Mouse (Mus musculus) kidney, adult 18-20 months (tissue): ENCODE measurements around the gene Prodh2.
"Not testable (repeated sequence)": the region's sequence is repeated elsewhere in the genome, so short reads cannot be mapped to it uniquely, and the experiment has no call there.

Experiments
- DNase-seq: peaks from one replicate; pipeline ENCODE4 v3.0.0; 2021

The Prodh2 gene

DNA sequence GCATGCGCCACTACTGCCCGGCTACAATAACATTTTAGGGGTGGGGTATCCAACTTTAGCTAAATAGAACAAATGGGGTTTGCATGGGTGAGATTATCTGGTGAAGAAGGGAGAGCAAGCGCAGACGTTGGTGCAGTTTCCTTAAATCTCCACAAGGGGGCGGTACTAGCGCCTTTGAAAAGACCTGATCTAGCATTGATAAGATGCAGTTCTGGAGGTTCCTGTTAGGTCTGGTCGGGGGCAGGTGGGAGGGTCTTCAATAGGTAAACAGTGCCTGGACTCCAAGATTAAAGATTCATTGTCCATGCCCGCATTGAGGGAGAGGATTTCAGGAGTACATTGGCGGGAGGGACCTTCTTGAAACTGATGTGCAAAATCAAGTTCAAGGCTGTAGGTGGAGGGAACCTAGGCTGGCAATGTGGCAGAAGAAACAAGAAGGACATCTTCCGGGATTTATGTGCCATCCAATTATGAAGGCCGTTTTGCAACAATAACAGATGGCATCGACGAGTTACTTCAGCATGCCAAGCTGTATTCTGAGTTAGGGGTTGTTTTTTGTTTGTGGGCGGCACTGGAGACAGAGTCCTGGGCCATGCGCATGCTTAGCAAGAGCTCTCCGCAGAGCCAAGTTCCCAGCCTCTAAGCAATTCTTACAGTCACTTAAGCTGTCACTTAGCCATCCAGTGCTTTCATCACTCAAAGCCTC lies 3.0 kb upstream of the Prodh2 start:
- peak; percentile 41 for DNase-seq

DNA sequence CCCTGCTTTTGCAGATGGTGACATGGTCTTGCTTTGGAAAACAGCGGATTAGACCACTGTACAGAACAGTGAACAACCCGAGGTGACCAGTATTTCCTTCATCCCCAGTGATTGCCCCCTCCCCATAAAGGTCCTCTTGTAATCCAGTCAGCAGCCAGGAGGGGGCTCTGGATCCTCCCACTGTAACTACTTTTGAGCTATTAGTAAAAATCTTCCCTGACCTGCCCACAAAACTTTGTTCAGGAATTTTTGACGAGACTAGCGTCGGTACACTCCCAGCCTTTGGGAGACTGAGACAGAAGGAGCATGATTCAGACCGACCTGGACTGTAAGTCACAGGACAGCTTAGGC lies 2.5 kb upstream of the Prodh2 start:
- DNase-seq = no peak

DNA sequence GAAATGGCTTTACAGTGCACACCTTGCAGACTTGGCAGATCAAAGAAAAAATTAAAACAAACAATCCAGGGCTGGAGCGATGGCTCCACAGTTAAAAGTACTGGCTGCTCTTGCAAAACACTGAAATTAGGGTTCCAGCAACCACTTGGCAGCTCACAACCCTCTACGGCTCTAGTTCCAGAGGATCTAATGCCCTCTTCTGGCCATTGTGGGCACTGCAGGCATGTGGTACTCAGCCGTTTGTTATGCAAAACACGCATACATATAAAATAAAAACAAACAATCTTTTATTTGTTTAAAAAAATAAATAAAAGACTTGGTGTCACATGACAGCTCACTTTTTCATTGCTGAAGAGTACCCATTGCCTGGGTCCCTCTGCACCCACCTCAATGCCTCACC lies 657 bp upstream of the Prodh2 start:
- peak; percentile 89 for DNase-seq

DNA sequence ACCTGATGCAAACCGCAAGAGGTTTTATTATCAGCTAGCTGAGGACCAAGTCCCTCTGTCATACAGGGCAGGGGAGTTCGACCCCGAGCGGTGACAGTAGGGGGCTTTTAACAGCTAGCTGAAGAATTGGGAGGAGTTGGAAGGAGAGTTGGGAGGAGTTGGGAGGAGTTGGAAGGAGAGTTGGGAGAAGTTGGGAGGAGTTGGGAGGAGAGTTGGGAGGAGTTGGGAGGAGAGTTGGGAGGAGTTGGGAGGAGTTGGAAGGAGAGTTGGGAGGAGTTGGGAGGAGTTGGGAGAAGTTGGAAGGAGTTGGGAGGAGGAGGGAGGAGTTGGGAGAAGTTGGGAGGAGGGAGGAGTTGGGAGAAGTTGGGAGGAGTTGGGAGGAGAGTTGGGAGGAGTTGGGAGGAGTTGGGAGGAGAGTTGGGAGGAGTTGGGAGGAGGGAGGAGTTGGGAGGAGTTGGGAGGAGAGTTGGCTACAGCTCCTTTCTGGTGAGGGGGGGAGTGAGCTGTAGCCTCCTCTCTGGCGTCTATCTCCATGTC lies 2.2 kb downstream of the Prodh2 start:
- peak; percentile 40 for DNase-seq

DNA sequence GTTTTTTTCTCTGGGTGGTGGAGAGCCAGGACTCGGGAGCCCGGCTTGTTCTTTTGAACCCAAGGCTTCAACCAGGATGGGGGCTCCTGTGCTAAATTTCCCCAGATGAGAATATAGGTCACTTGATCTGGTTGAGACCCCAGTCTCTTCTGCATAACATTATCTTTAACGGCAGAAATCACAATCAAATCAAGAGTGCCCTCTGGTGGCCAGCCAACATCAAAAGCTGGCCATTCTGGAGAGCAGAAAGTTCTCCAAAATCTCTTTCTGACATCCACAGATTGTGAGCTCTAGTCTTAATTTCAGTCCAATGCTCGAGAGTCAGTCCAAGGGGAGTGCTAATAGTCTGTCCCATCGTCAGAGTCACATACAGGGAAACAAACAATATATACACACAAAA lies 7.7 kb downstream of the Prodh2 start:
- DNase-seq = not testable (repeated sequence)

DNA sequence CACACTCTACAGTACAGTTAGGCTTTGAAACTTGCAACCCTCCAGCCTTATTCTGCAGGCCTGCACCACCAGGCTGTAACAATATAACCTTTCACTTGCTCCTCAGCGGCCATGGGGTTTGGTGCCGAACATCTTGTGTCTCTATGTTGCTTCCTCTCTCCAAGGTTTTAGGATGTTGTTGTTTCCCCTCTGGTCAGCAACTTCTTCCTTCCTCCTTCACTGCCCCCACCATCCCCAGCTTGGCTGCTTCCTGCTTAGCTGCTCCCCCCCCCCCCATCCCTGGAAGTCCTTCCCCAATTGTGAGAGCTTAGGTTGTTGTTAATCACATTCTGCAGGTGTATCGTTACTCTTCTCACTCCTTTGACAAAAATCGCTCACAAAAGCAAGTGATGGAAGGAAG lies 14.6 kb downstream of the Prodh2 start:
- DNase-seq = no peak

DNA sequence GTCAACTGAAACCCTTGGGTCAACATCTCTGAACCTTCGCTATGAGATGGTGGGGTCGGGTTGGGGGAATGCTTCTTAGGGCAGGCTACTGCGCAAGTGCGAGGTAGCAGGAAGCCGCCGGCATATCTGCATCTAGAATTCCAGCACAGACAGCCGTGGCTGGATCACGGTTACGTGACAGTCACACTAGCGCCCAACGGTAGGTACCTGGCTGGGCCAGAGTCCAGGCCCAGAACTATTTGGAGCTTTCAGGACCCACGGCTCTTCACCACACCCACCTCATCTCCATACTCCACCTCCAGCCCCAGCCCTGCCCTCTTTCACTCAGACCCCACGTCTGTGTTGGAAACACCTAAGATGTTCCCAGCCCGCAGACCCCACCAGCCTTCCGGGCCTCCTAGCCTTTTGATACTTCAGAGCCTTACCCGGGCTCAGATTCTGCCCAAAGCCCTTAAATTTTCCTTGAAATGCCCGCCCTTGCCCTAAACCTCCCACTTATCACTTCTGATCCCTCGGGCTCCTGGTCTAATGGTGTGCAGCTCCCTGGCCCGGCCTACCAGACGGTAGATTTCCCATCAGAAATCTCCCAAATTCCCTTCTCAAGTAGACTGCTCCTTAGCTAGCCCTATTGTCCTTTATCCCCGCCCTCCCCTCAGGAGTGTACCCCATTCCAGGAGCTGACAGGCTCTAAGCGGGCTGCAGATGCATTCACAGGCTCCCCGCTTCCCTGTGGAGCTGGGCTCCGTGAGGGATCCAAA lies 21.8 kb downstream of the Prodh2 start:
- no peak for DNase-seq

DNA sequence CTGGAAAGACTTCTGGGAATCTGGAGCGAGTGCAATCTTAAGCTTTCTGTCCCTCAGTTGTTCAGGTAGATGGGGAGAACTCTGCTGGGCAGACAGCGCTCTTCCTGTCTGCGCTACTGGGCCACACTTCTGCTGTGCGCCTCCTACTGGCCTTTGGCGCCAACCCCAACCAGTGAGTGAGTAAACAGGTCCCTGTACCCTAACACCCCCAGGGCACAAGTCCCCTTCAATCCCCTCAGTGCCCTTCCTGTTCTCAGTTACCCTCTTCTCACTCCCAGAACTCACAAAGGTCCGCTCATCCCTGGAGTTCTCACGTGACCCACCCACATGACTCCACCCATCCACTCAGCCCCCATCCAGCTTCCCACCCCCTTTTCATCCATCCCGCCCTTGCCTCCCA lies 24.9 kb downstream of the Prodh2 start:
- no peak for DNase-seq

DNA sequence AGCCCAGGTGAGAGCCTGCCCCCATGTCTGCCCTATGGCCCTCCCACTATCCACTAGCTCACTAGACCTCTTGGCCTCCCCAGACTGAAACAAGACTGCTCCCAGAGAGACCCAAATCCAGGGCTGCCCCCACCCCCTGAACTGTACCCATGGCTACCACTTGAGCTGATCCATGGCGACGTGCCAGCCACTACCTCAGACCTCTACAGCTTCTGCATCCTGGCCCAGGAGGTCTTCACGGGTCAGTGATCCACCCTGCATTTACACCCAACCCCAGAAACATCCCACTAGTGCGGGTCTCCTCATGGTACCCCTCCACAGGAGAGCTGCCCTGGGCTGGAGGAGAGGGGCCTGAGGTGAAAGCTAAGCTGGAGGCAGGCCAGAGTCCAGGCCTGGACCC lies 27.0 kb downstream of the Prodh2 start:
- no peak for DNase-seq

- DNase-seq = no peak
These were observed 27.4 kb downstream of the Prodh2 start for GRCm38 (mm10) chr7:30520856-30521255.

GRCm38 (mm10) chr7:30522871-30523270 lies 29.4 kb downstream of the Prodh2 start:
- no peak for DNase-seq

GRCm38 (mm10) chr7:30524487-30524886 lies 31.1 kb downstream of the Prodh2 start:
- no peak for DNase-seq

- DNase-seq = no peak
These were observed 32.5 kb downstream of the Prodh2 start for GRCm38 (mm10) chr7:30525954-30526353.

GRCm38 (mm10) chr7:30526399-30526798 lies 33.0 kb downstream of the Prodh2 start:
- no peak for DNase-seq

GRCm38 (mm10) chr7:30526981-30527380 lies 33.6 kb downstream of the Prodh2 start:
- no peak for DNase-seq

- no peak for DNase-seq
These were observed 37.9 kb downstream of the Prodh2 start for GRCm38 (mm10) chr7:30531291-30531815.

- peak; percentile 58 for DNase-seq
These were observed 39.5 kb downstream of the Prodh2 start for GRCm38 (mm10) chr7:30532931-30533330.

DNA sequence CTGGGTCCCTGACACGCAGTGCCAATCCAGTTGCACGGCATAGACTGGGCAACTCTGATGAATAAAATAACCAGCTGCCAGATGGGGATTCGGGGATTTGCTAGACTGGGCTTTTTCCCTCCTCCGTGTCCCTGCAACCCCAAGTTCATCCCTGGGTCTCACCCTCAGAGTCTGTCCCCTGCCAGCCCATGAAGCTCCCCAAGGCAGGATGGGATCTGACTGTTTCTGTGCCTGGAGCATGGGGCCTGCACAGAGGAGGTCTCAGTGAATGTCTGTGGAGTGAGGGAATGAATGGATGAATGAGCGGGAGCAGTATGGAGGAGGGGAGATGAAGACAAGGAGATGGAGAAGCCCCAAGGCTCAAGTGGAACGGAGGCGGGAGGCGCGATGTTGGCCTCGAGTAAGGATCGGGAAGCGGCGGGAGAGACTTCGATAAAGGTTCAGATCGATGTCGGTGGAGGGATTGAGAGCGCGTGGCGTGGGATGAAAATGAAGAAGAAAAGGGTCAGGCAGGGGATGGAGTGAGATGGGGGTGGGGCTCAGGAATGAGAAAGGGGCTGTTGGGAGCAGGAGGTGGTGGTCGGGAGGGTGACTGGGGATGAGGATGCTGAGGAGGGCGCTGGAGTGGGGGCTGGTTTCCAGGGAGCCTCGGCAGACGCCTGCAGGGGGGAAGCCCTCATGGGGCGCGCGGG lies 40.7 kb downstream of the Prodh2 start:
- DNase-seq = no peak

GRCm38 (mm10) chr7:30534633-30535577 lies 41.5 kb downstream of the Prodh2 start, which contains the start of gene Arhgap33:
TSS of gene Arhgap33 (minus strand) at chr7:30535060.
- peak; percentile 96 for DNase-seq

- no peak for DNase-seq
These were observed 47.1 kb downstream of the Prodh2 start for GRCm38 (mm10) chr7:30540572-30540971.

DNA sequence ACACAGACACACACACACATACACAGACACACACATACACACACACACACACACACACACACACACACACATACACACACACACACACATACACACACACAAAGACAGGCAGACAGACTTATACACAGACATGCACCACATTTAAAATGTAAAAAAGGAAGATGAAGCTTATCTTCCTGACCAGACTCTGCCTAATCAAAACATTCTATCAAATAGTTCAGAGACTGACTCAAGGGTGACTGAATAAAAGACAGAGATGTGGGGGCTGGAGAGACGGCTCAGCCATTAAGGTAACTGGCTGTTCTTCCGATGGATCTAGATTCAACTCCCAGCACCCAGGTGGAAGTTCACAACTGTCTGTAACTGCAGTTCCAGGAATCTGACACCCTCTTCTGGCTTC lies 50.9 kb downstream of the Prodh2 start:
- DNase-seq = no peak

DNA sequence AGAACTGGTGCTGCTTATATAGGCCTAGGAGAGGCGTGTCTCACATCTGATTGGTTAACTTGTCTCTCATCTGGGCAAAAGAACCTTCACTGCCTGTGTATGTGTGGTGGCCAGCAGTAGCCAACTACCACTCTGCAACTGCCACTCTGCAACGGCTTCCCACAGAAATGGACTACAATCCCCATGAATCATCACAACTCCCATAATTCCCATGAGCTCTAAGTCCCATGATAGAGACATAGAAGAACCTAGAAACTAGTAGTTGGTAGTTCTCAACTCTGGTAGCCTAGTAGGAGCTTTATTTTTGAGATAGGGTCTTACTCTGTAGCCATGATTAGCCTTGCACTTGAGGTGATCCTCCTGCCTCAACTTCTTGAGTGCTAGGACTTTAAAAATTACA lies 56.5 kb downstream of the Prodh2 start:
- no peak for DNase-seq
